Mouse (Mus musculus): Measurements from ENCODE around the gene Nlgn2.

Gene Nlgn2

DNA sequence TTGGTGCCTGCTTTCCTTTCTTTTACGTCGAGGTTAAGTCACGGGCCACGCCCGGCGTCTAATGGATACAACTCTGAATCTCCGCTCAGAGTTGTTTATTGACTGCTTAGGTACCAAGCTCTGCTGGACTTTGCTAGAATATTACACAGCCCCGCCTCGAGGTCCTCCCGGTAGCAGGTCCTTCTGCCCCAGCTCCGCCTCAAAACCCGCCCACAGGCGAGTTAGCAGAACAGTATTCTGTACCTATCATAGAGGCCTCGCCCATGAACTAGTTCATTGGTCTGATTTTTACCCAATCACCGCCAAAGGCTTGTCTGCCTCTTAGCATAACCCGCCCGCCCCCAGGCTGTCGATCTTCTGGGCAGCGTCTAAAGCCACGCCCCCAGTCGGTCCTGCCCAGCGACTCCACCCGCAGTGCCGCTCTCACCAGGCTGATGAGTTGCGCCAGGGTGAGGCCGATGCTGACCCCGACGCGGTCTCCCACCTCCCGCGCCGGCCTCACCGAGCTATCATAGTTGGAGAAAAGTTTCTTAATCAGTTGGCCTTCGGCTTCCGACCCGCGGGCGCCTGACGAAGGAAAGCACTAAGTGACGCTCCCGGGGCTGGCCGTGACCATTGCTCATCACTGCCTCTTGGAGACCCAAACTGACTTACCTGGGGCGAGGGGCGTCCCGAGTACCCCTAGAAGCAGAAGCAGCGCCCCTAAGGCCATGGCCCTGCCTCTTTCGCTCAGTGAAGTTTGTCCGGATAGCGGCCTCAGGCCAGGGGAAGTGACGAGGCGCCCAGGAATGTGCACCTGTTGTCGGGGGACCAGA, 42.2 kb downstream of the Nlgn2 start, which contains the start of gene Chrnb1:
Chrnb1 (minus strand) TSS at position 776 of the 815 bp plus-strand sequence.
- DNase-seq (ENCODE audit: low spot score) = no peak

DNA sequence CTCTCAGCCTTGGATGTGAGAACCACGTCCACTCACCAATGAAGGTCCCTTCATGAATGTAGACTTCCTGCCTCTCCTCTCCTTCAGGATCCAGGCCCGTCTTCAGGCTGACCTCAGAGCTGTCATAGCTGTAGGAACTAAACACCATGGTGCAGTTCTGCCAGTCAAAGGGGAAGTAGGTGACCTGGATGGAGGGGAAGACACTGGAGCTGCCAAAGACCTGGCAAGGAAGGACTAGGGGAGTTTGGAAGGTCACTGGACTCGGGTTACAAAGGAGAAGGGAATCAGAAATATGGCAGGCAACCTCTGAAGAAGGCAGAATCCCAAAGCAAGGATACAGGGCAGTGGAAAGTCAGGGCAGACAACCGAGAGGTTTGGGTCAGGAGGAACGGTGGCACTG, 44.2 kb downstream of the Nlgn2 start:
- no peak for DNase-seq (ENCODE audit: low spot score)

DNA sequence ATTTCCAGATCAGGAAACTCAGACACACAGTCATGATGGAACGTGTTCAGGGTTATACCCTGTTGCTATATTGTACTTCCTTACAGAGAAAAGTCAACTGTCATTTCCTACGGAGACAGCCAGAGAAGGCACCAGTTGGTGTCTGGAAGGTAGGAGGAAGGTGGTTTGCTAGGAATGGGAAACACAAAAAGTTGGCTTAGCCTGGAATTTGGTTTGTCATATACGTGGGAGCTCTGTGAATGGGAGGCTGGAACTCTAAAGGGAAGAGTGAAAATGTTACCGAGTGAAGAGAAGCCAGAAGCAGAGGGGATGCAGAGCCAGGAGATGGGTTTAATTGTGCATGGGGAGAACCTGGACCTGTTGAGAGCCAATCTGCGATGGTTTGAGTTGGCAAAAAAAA, 46.2 kb downstream of the Nlgn2 start:
- no peak for DNase-seq (ENCODE audit: low spot score)

DNA sequence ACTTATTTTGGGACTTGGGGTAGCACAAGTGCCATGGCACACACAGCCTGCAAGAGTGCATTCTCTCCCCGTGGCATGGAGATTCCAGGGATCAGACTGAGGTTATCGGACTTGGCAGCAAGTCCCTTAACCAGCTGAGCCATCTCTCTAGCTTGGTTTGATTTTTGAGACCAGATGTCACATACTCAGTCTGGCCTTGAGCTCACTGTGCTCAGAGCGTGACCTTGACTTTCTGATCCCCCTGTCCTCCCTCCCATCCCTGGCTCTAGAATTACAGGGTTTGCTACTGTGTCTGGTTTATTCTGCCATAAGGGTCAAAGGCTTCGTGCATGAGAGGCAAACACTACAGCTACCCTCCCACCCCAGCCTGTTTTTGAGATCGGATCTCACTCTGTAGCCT, 48.2 kb downstream of the Nlgn2 start:
- DNase-seq (ENCODE audit: low spot score) = no peak

DNA sequence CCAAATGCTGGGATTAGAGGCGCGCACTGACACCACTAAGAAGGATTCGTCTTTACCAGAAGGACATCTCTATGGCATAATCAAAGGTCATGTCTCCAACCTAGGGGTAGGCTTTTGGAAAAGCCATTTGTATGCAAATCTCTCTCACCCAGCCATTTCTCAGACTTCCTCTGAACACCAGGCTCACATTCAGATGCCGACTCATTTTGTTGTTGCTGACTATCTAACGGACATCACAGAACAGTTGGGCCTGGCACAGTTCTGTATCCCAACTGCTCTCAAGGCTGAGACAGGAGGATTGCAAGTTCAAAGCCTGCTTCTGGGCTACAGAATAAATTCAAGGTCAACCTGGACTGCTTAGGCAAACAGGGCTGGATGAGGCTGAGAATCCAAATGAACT, 50.3 kb downstream of the Nlgn2 start:
- DNase-seq (ENCODE audit: low spot score) = no peak

DNA sequence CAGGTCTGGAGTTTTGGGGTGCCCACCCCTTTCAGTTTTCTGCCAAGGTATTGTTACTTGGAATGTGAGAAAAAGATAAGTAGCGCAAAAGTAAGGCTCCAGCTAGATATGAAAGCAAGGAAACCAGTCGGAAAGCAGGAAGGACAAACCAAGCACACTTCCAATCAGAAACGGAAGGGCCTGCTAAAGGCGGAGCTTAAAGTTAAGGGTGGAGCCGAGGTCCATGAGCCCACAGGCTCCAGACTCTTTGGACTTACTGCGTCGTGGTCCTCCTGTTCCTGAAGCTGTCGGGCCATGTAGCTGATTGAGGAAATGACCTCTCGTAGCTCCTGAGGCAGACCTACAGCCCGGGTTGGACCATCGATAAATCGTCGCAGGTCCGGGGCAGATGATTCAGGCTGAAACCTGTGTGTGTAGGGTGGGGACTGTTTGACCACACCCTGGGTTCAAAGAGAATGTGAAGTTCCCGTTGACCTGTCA, 52.8 kb downstream of the Nlgn2 start:
- DNase-seq (ENCODE audit: low spot score) = no peak

DNA sequence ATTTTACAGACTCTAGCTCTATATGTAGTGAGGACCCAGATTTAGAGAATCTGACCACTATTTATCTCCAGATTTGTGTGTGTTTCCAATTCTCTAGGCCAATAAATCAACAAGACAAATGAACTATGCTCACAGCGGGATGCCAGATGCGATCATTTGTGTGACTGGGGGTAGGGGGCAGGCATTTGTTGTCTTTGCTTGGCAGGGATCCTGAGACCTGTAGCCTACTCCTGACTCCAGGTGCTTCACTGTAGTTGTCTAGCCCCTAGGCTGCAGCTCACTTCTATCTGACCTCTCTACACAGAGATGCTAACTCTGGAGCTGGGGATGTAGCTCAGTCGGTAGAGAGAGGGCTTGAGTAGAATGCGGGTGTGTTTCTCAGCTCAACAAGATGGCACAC, 55.8 kb downstream of the Nlgn2 start:
- no peak for DNase-seq (ENCODE audit: low spot score)

DNA sequence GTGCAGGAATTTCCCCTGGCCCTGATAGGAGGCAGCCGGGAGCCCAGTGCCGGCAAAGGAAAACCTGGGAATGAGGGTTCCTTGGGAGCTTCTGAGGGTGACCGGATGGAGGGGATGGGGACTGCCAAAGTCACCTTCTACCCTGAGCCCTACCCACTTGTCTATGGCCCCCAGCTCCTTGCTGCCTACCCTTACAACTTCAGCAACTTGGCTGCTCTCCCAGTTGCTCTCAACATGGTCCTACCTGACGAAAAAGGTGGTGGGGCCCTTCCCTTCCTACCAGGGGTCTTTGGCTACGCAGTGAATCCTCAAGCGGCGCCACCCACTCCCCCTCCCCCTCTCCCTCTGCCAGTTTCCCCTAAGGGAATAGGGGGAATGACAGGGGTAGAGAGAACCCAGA, 58.6 kb downstream of the Nlgn2 start:
- DNase-seq (ENCODE audit: low spot score) = no peak

DNA sequence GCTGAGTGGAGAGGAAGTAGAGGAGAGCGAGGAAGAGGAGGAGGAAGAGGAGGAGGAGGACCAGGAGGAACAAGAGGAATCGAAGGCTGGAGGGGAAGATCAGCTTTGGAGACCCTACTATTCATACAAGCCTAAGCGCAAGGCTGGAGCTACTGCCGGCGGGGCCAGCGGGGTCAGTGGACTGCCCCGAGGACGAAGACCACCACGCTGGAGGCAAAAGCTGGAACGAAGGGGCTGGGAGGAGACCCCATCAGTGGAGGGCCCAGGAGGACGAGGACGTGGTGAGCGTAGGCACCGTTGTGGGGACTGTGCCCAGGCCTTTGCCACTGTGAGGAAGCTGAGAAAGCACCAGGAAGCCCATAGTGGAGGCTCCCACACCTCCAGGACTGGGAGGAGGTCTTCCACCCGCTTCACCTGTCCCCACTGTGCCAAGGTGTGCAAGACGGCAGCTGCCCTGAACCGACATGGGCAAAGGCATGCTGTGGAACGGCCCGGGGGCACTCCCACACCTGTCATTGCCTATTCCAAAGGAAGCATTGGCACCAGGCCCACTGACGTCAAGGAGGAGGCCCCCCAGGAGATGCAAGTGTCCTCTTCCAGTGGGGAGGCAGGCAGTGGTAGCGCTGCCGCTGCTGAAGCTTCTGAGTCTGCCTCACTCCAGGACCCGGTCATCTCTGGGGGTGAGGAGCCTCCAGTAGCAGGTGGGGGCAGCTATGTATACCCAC, 59.2 kb downstream of the Nlgn2 start:
- no peak for DNase-seq (ENCODE audit: low spot score)

DNA sequence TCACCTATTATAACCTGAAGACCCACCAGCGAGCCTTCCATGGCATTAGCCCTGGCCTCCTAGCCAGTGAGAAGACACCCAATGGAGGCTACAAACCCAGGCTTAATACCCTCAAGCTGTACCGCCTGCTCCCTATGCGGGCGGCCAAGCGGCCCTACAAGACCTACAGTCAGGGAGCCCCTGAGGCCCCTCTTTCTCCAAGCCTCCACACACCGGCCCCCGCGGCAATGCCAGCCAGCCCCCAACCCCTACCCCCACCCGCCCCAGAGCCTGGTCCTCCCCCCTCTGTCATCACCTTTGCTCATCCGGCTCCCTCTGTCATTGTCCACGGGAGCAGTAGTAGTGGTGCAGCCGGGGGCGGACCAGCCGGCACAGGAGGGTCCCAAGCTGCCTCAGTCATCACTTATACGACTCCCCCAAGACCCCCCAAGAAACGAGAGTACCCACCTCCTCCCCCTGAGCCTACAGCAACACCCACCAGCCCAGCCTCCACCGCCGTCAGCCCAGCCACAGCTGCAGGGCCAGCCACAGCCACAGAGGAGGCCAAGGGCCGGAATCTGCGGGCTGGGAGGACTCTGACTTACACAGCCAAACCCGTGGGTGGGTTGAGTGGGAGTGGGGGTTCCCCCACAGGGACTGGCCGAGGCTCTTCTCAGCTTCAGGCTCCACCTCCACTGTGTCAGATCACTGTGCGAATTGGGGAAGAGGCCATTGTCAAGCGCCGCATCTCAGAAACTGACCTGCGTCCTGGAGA, 59.9 kb downstream of the Nlgn2 start:
- no peak for DNase-seq (ENCODE audit: low spot score)

DNA sequence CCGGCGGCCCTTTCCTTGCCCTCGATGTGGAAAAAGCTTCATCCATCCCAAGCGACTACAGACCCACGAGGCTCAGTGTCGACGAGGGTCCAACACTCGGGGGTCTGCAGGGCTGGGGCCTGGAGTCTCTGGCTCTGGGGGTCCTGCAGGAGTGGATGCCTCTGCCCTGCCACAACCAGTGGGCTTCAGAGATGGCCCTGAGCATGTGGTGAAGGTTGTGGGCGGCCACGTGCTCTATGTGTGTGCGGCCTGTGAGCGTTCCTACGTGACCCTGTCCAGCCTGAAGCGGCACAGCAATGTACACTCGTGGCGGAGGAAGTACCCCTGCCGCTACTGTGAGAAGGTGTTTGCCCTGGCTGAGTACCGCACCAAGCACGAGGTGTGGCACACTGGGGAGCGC, 61.1 kb downstream of the Nlgn2 start:
- no peak for DNase-seq (ENCODE audit: low spot score)

DNA sequence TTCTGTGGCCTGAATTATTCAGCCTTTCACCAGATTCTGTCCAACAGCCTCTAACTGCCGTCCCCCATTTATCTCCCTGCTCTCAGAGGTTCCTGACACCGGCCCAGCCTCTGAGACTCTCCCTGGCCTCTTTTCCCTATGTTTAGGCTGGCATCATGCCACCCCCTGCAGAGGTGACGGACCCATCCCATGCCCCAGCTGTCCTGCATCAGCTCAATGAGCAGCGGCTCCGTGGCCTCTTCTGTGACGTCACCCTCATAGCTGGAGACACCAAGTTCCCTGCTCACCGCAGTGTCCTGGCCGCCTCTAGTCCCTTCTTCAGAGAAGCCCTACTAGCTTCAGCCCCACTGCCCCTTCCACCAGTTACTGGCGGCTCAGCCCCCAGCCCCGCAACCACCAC, 61.9 kb downstream of the Nlgn2 start:
- no peak for DNase-seq (ENCODE audit: low spot score)

DNA sequence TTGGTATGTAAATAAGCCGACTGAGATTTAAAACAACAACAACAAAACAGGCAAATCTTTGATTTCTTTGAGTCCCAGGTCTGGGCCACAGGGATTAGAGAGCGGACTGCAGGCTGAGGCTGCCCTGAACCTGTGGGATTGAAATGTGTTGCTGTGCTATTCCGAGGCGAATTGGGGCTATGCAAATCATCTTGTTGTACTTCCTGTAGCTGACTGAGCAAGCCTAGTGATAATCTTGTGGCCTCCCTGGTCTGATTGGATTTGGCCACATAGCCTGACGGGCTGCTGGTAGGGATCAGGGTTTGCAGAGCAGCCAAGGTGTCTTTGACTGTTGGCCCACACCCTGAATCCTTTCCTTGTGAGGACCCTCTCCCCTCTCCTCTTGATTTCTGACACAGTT, 62.6 kb downstream of the Nlgn2 start:
- DNase-seq (ENCODE audit: low spot score) = no peak

Measured in ovary, postnatal 10 days (tissue).